Mouse (Mus musculus): ENCODE data around the gene Scgb2b24.

Scgb2b24 gene

GRCm38 (mm10) chr7:33739212-33739611 is at the start of gene Scgb2b24:
TSS of gene Scgb2b24 (minus strand) at chr7:33739312.
- no peak for DNase-seq (ENCODE audit: low read depth, low spot score)

DNA sequence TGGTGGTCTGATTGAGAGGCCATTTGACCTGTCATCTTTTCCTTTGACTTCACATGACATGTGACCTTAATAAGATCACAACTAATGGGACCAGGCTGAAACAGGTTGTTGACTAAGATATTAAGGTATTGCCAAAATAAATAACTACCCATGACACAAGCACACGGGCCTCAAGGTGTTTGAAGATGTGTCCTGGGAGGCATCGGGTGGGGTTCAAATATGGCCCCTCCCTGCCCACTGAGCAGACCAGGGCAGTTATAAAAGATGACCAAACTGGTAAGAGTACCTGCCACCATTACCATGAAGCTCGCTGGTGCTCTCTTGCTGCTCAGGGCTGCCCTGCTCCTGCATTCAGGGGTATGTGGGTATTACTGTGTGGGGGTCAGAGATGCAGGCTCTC is 4.4 kb upstream of the Scgb2b24 start, which contains the start of gene Scgb1b24:
TSS of gene Scgb1b24 (plus strand) at position 301 of the 400 bp plus-strand sequence.
- no peak for DNase-seq (ENCODE audit: low read depth, low spot score)

- DNase-seq (ENCODE audit: low read depth, low spot score), result peak; percentile 52
Measured at GRCm38 (mm10) chr7:33689864-33690263, 49.2 kb downstream of the Scgb2b24 start.
